Mouse (Mus musculus): ENCODE results near the gene Wdr82. TPM values are rescaled to one million over a fixed set of nuclear protein-coding genes. Genes with fewer than 3 reads are reported as not detected.
A peak's percentile ranks its signal among the peaks of the same experiment; 100 is the strongest.

Wdr82 gene
- 30.1 and 31.3 TPM in 2 replicates for polyA plus RNA-seq (2016; fragmentation: Nextera tagmentation; extraction: Ambion mirVana)

DNA sequence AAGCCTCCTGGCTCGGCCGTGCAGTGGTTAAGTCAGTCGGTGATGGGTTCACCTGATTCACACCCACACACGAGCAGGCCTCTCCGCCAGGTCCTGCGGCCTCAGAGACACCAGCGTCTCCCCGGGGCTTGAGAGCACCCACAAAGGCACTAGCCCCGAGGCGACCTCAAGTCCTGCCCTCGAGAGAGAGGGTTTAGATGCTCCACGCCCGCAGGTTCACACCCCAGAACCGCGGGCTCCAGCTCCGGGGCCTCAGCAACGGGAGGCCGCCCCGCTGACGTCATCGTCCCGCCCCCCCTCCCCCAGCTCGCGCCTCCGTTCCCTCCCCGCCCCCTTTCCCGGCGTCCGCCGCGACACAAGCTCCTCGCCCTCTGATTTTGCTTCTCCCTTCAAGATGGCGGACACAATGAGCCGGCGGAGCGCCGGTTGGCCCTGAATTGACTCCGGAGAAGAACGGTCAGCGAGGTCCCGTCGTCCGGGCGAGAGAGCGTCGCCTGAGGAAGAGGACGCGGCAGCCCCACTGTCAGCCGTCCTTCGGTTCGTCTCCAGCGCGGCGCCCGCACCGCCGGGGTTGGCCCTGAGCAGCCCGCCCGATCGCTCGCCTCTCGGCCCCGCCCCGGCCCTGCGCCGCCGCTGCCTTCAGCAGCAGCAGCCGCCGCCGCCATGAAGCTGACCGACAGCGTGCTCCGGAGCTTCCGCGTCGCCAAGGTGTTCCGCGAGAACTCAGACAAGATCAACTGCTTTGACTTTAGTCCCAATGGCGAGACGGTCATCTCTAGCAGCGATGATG is at the start of gene Wdr82:
Gene Wdr82 (plus strand): TSS at position 373 of the 790 bp plus-strand sequence.
- Histone ChIP-seq H3K9ac (replicated peaks) (peak within 1 kb of the TSS; percentile 90), H3K27me3 (no peaks in the 10 kb centered on the region), H3K4me1 (replicated peaks) (peaks cover 31% of the 10 kb centered on the region), H3K27ac (peak within 1 kb of the TSS; percentile 95), H3K4me3 (replicated peaks) (peak within 1 kb of the TSS; percentile 85), H3K4me2 (peak within 1 kb of the TSS; percentile 80), H3K36me3 (no peaks in the 10 kb centered on the region), H3K9me3 (no peaks in the 10 kb centered on the region)
- under 1% methylated on average over 80 of the region's 81 CpGs for WGBS
- ATAC-seq (ENCODE audit: insufficient number of reproducible peaks, insufficient read depth, low FRiP score, low TSS enrichment, low read depth): peak; percentile 86

DNA sequence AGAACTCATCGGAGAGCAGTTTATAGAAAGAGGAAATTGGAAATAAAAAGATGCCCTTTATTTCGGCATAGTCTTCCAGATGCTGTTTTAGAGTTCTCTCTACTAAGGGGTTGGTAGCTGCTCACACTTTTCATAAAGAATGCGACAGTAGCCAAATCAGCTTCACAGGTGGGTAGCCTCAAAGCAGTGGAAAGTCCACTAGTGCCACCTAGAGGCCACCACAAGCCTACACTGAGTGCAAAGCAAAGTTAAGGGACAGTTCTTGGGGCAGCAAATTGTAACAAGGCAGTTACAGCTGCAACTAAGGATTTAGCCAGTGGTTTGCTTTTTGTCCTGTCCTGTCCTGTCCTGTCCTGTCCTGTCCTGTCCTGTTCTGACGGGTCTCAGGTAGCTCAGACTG is 47.1 kb upstream of the Wdr82 start:
- Histone ChIP-seq H3K9ac (replicated peaks) (no peak overlapping the region), H3K27me3 (no peaks in the 10 kb centered on the region), H3K27ac (no peak overlapping the region), H3K4me1 (replicated peaks) (peaks cover 10% of the 10 kb centered on the region; the same call in 1 of the 2 replicates), H3K4me2 (no peak overlapping the region), H3K4me3 (replicated peaks) (no peak overlapping the region), H3K36me3 (no peaks in the 10 kb centered on the region), H3K9me3 (0 out of 2 replicates have a peak, but pooled peaks cover 4% of the 10 kb centered on the region)
- no peak for ATAC-seq (ENCODE audit: insufficient number of reproducible peaks, insufficient read depth, low FRiP score, low TSS enrichment, low read depth)
- WGBS: 46% methylated on average over 4 of the region's 4 CpGs

DNA sequence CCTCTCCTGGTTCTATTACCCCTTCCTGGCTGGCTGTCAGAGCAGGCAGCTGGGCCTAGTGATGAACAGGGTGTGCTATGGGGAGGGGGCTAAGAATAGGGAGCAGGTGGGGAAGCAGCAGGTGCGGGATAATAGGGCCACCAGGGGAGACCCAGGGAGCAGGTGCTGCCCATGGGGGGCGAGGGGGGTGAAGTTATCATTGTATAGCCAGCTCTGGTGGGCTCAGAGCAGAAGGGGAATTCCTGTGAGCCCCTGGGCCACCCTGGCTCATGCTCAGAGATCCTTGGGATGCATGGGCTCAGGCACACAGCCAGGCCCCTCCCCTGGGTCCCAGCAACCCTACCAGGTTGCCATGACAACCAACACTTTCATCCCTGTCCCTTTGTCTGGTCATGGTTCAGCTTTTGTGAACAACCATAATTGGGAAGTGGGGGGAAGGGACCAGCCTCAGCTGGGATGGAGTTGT is 43.9 kb upstream of the Wdr82 start:
- H3K4me2 ChIP-seq: no peak overlapping the region
- no peaks in the 10 kb centered on the region for H3K36me3 ChIP-seq
- no peak for ATAC-seq (ENCODE audit: insufficient number of reproducible peaks, insufficient read depth, low FRiP score, low TSS enrichment, low read depth)
- H3K9ac ChIP-seq (replicated peaks): no peak overlapping the region
- H3K27ac ChIP-seq: no peak overlapping the region
- no peak overlapping the region for H3K4me3 ChIP-seq (replicated peaks)
- H3K4me1 ChIP-seq (replicated peaks): peaks cover 10% of the 10 kb centered on the region; the same call in 1 of the 2 replicates
- 0 out of 2 replicates have a peak, but pooled peaks cover 4% of the 10 kb centered on the region for H3K9me3 ChIP-seq
- no peaks in the 10 kb centered on the region for H3K27me3 ChIP-seq
- 50% methylated on average over 2 of the region's 2 CpGs for WGBS

GRCm38 (mm10) chr9:106129072-106129471 is 41.7 kb upstream of the Wdr82 start:
- Histone ChIP-seq H3K9me3 (0 out of 2 replicates have a peak, but pooled peaks cover 4% of the 10 kb centered on the region), H3K4me3 (replicated peaks) (no peak overlapping the region), H3K36me3 (no peaks in the 10 kb centered on the region), H3K4me2 (no peak overlapping the region), H3K9ac (replicated peaks) (no peak overlapping the region), H3K27ac (no peak overlapping the region), H3K4me1 (replicated peaks) (peaks cover 7% of the 10 kb centered on the region; the same call in 1 of the 2 replicates), H3K27me3 (no peaks in the 10 kb centered on the region)
- WGBS: 68% methylated on average over 2 of the region's 2 CpGs
- ATAC-seq (ENCODE audit: insufficient number of reproducible peaks, insufficient read depth, low FRiP score, low TSS enrichment, low read depth): no peak

- Histone ChIP-seq H3K27ac (no peak overlapping the region), H3K36me3 (no peaks in the 10 kb centered on the region), H3K27me3 (no peaks in the 10 kb centered on the region), H3K4me2 (no peak overlapping the region), H3K4me1 (replicated peaks) (peaks cover 7% of the 10 kb centered on the region; the same call in 1 of the 2 replicates), H3K4me3 (replicated peaks) (no peak overlapping the region), H3K9me3 (no peaks in the 10 kb centered on the region), H3K9ac (replicated peaks) (no peak overlapping the region)
- 81% methylated on average over 7 of the region's 7 CpGs for whole genome bisulfite sequencing
- no peak for ATAC-seq (ENCODE audit: insufficient number of reproducible peaks, insufficient read depth, low FRiP score, low TSS enrichment, low read depth)
These were observed 40.5 kb upstream of the Wdr82 start for GRCm38 (mm10) chr9:106130250-106130649.

GRCm38 (mm10) chr9:106137671-106138216 is 33.0 kb upstream of the Wdr82 start:
- peaks cover 10% of the 10 kb centered on the region; the same call in 1 of the 2 replicates for H3K27me3 ChIP-seq
- WGBS: 44% methylated on average over 10 of the region's 10 CpGs
- no peak overlapping the region for H3K27ac ChIP-seq
- H3K36me3 ChIP-seq: no peaks in the 10 kb centered on the region
- no peak for ATAC-seq (ENCODE audit: insufficient number of reproducible peaks, insufficient read depth, low FRiP score, low TSS enrichment, low read depth)
- peaks cover 14% of the 10 kb centered on the region for H3K4me1 ChIP-seq (replicated peaks)
- no peak overlapping the region for H3K4me2 ChIP-seq
- H3K9ac ChIP-seq (replicated peaks): no peak overlapping the region
- H3K4me3 ChIP-seq (replicated peaks): no peak overlapping the region
- no peaks in the 10 kb centered on the region for H3K9me3 ChIP-seq

GRCm38 (mm10) chr9:106139763-106140162 is 31.0 kb upstream of the Wdr82 start:
- ATAC-seq (ENCODE audit: insufficient number of reproducible peaks, insufficient read depth, low FRiP score, low TSS enrichment, low read depth): peak; percentile 63; the same call in 1 of the 2 replicates
- WGBS: 16% methylated on average over 10 of the region's 10 CpGs
- H3K9me3 ChIP-seq: no peaks in the 10 kb centered on the region
- no peaks in the 10 kb centered on the region for H3K36me3 ChIP-seq
- H3K4me2 ChIP-seq: no peak overlapping the region
- peaks cover 14% of the 10 kb centered on the region for H3K4me1 ChIP-seq (replicated peaks)
- H3K27me3 ChIP-seq: peaks cover 11% of the 10 kb centered on the region; the same call in 1 of the 2 replicates
- H3K4me3 ChIP-seq (replicated peaks): no peak overlapping the region
- no peak overlapping the region for H3K9ac ChIP-seq (replicated peaks)
- H3K27ac ChIP-seq: 0 out of 2 replicates have a peak overlapping the region, but pooled peaks have one; percentile 1

DNA sequence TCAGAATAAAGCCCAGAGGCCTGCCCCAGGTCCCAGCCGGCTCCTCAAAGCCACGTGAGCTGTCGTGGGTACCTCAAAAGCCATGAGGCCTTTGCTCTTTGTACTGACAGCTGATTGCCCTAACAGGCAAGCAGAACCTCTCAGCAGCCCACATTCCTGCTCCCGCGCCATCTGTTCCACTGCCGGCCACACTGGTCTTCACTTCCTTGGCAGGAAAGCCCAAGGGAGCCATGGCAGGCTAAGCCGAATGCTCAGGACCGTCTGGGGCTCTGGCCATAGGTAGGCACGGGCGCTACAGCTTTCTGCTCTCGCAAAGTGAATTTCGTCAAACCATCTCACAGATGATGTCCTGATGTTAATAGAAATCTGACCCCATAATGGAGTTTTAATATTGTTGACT is 28.8 kb upstream of the Wdr82 start:
- peaks cover 30% of the 10 kb centered on the region for H3K27me3 ChIP-seq
- no peak for ATAC-seq (ENCODE audit: insufficient number of reproducible peaks, insufficient read depth, low FRiP score, low TSS enrichment, low read depth)
- WGBS: 77% methylated on average over 12 of the region's 12 CpGs
- H3K4me1 ChIP-seq (replicated peaks): peaks cover 14% of the 10 kb centered on the region
- no peaks in the 10 kb centered on the region for H3K36me3 ChIP-seq
- H3K27ac ChIP-seq: no peak overlapping the region
- no peak overlapping the region for H3K9ac ChIP-seq (replicated peaks)
- no peak overlapping the region for H3K4me3 ChIP-seq (replicated peaks)
- no peaks in the 10 kb centered on the region for H3K9me3 ChIP-seq
- no peak overlapping the region for H3K4me2 ChIP-seq

- H3K27ac ChIP-seq: no peak overlapping the region
- no peak for ATAC-seq (ENCODE audit: insufficient number of reproducible peaks, insufficient read depth, low FRiP score, low TSS enrichment, low read depth)
These were observed 26.6 kb upstream of the Wdr82 start for GRCm38 (mm10) chr9:106144176-106144575.

GRCm38 (mm10) chr9:106145582-106145981 is 25.1 kb upstream of the Wdr82 start:
- Histone ChIP-seq H3K9me3 (no peaks in the 10 kb centered on the region), H3K27ac (no peak overlapping the region), H3K36me3 (no peaks in the 10 kb centered on the region), H3K4me3 (replicated peaks) (no peak overlapping the region), H3K4me2 (no peak overlapping the region), H3K4me1 (replicated peaks) (peaks cover 22% of the 10 kb centered on the region), H3K27me3 (peaks cover 66% of the 10 kb centered on the region), H3K9ac (replicated peaks) (no peak overlapping the region)
- 75% methylated on average over 2 of the region's 2 CpGs for WGBS
- no peak for ATAC-seq (ENCODE audit: insufficient number of reproducible peaks, insufficient read depth, low FRiP score, low TSS enrichment, low read depth)

More at GRCm38 (mm10) chr9:106144176-106144575, 26.6 kb upstream of the Wdr82 start:
- Histone ChIP-seq H3K4me3 (replicated peaks) (no peak overlapping the region), H3K4me2 (no peak overlapping the region), H3K4me1 (replicated peaks) (peaks cover 30% of the 10 kb centered on the region), H3K9ac (replicated peaks) (no peak overlapping the region), H3K36me3 (no peaks in the 10 kb centered on the region), H3K27me3 (peaks cover 52% of the 10 kb centered on the region), H3K9me3 (no peaks in the 10 kb centered on the region)
- 73% methylated on average over 7 of the region's 7 CpGs for WGBS

DNA sequence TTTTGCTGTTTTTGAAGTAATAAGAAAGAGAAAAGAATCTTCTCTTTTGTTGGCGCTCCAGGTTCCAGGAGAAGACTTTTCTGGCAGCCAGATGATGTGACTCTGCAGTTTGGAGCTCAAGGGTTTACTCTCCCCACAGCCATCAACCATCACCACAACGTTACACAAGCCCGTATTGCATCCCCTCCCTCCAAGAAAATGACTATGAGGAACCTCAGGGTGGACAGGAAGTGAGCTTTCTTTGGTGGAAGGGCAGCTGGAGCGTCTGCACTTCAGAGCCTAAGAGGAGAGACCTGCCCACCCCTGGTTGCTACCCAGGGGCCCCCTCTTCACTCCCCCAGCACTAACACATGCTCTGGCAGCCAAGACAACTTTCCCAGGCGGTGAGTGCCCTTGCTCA is 23.4 kb upstream of the Wdr82 start:
- no peak overlapping the region for H3K4me3 ChIP-seq (replicated peaks)

More for the DNA sequence above, 23.4 kb upstream of the Wdr82 start:
- H3K4me2 ChIP-seq: no peak overlapping the region
- 23% methylated on average over 5 of the region's 5 CpGs for WGBS
- H3K9me3 ChIP-seq: no peaks in the 10 kb centered on the region
- ATAC-seq (ENCODE audit: insufficient number of reproducible peaks, insufficient read depth, low FRiP score, low TSS enrichment, low read depth): no peak
- no peak overlapping the region for H3K9ac ChIP-seq (replicated peaks)
- peaks cover 22% of the 10 kb centered on the region for H3K4me1 ChIP-seq (replicated peaks)
- peaks cover 74% of the 10 kb centered on the region for H3K27me3 ChIP-seq
- no peaks in the 10 kb centered on the region for H3K36me3 ChIP-seq
- H3K27ac ChIP-seq: no peak overlapping the region
